Mouse (Mus musculus): ENCODE results near the gene Akap7.

DNA sequence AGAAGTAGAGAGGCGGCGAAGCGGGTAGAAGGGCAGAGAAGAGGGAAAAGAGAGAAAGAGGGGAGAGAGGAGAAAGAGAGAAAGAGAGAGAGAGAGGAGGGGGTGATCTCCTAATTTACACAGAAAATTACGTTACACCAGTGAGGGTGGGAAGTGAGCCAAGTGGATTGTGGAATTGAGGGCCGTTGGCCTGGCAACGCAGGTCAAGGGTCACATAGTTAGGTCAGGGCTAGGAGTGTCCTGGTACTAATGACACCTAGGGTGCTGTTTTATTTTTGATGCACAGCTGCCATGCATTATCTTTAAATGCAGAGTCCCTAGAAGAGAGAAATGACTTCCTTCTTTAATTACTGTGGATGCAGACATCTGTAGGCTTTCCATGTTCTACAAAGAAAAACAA is 153.4 kb downstream of the Akap7 start:
- TF ChIP-seq CTCF (IDR thresholded peaks at IDR 0.05; ENCODE audit: extremely low read depth, insufficient read length, insufficient replicate concordance, low read depth, low read length) (no peak), POLR2A (IDR thresholded peaks at IDR 0.05; ENCODE audit: low read depth, low read length) (no peak)
